Mouse (Mus musculus): ENCODE measurements at regions not wholly inside any gene's neighbourhood (a gene's known extent, or its start where the extent isn't known, plus 50 kb on each side); places are given as distances from the start of the nearest gene placed in this dataset.

DNA sequence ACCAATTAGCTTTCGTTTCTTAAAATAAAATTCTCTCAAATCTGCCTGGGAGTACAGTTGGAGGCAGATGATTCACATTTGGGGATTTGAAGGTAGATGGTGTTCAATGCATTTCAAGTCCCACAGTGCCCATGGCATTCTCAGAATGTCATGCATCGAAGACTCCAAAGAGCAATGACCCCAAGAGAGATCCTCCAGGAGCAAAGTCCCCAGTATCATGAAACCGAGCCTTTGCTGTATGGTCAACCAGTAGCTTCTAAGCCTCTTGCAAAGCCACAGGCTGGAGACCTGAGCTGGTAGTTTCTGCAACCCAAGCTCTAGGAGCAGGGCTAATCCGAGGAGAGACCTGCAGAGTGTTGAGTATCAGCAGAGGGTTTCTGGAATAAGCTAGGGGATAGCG is 477.1 kb downstream of the Glrx3 start:
- Histone ChIP-seq H3K4me3 (ENCODE audit: low read length) (no peak overlapping the region), H3K27me3 (ENCODE audit: control insufficient read depth, insufficient read depth, low read depth, low read length) (no peaks in the 10 kb centered on the region), H3K36me3 (ENCODE audit: control insufficient read depth, insufficient read depth, low read length) (no peaks in the 10 kb centered on the region), H3K27ac (ENCODE audit: low read length) (no peak overlapping the region), H3K9ac (ENCODE audit: low read length) (no peak overlapping the region), H3K4me2 (ENCODE audit: low read depth, low read length) (no peak overlapping the region), H3K4me1 (replicated peaks; ENCODE audit: control insufficient read depth, insufficient read depth, low read length) (no peaks in the 10 kb centered on the region), H3K9me3 (ENCODE audit: control insufficient read depth, low read length) (no peaks in the 10 kb centered on the region)
- no peak for ATAC-seq (ENCODE audit: low read depth)
- 86% methylated on average over 5 of the region's 5 CpGs for WGBS

DNA sequence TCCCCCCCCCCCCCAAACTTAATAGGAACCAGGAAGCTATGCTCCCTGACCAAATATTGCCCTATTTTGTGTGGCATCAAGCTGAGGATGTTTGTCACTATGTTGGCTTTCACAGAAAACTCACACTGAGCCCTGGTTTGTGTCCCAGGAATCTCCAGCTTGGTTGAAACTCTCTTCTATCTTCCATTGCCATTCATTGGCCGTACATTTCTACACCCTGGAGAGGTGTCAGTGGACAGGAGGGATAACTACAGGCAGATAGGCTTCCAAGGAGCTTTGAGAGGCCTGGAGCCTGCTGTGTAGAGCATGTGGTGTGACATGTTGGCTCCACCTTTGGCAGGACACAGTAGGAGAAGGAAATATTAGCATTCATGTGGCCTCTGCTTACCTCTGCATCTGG is 478.9 kb downstream of the Glrx3 start:
- H3K36me3 ChIP-seq (ENCODE audit: control insufficient read depth, insufficient read depth, low read length): no peaks in the 10 kb centered on the region
- no peak overlapping the region for H3K9ac ChIP-seq (ENCODE audit: low read length)
- H3K9me3 ChIP-seq (ENCODE audit: control insufficient read depth, low read length): no peaks in the 10 kb centered on the region
- no peak overlapping the region for H3K4me3 ChIP-seq (ENCODE audit: low read length)
- H3K27me3 ChIP-seq (ENCODE audit: control insufficient read depth, insufficient read depth, low read depth, low read length): no peaks in the 10 kb centered on the region
- no peak overlapping the region for H3K4me2 ChIP-seq (ENCODE audit: low read depth, low read length)
- no peaks in the 10 kb centered on the region for H3K4me1 ChIP-seq (replicated peaks; ENCODE audit: control insufficient read depth, insufficient read depth, low read length)
- 56% methylated on average over 1 of the region's 1 CpGs for WGBS
- no peak overlapping the region for H3K27ac ChIP-seq (ENCODE audit: low read length)
- ATAC-seq (ENCODE audit: low read depth): no peak

DNA sequence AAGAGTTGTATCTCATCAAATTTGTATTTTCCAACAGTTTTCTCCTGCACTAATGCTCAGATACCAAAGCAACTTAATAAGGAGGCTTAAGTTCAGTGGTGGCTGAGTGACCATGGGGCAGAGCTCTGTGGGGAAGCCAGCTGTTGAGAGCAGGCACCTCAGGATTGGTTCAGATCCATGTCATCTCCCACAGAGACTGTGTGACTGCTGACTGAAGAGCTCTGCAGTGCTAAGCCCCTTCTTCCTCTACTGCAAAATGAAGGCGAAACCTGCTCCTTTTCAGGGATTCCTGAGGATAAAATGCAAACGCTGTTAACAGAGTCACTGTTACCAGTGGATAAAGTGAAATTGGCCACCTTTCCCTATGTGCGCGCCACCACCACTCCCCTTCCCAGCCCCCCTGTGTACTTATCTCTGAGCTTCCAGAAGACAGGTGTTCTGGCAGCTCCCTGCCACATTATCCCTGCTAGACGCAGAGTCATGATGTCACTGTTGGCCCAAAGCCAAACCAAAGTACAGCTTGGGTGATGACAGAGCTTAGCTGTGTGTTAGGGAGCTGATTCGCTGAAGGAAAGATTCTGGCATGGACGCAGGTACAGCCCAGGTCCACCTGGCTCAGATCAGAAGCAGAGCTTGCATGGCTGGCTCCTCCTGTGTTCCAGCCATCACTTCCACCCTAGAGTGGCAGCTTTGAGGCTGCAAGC is 472.9 kb downstream of the Tcerg1l start:
- 26% methylated on average over 7 of the region's 7 CpGs for WGBS
- no peak overlapping the region for H3K4me3 ChIP-seq (ENCODE audit: low read length)
- ATAC-seq (ENCODE audit: low read depth): 0 out of 2 replicates have a peak, but pooled peaks have one; percentile 49
- no peaks in the 10 kb centered on the region; the same call in 1 of the 2 replicates for H3K4me1 ChIP-seq (replicated peaks; ENCODE audit: control insufficient read depth, insufficient read depth, low read length)
- H3K9ac ChIP-seq (ENCODE audit: low read length): no peak overlapping the region
- H3K9me3 ChIP-seq (ENCODE audit: control insufficient read depth, low read length): no peaks in the 10 kb centered on the region
- no peaks in the 10 kb centered on the region for H3K36me3 ChIP-seq (ENCODE audit: control insufficient read depth, insufficient read depth, low read length)
- H3K27me3 ChIP-seq (ENCODE audit: control insufficient read depth, insufficient read depth, low read depth, low read length): no peaks in the 10 kb centered on the region
- H3K4me2 ChIP-seq (ENCODE audit: low read depth, low read length): no peak overlapping the region
- no peak overlapping the region for H3K27ac ChIP-seq (ENCODE audit: low read length)

DNA sequence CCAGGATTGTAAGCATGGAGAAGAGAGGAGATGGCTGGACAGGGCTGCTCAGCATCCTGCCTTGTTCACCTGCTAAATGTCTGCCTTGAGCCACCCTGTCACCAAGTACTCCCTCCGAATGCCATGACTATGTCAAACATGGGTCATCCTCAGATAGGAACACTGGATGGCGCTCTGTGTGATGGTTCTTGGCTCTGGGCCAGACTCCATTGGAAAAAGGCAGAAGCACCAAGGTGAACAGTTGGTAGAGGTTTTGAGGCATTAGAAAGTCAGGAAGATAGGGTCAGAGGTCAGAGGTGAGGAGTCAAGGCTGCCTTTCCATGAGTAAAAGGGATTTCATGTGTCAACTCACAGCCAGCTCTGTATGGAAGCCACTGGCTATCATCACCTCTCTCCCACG is 471.9 kb downstream of the Tcerg1l start:
- H3K4me2 ChIP-seq (ENCODE audit: low read depth, low read length): no peak overlapping the region
- no peaks in the 10 kb centered on the region; the same call in 1 of the 2 replicates for H3K4me1 ChIP-seq (replicated peaks; ENCODE audit: control insufficient read depth, insufficient read depth, low read length)
- no peaks in the 10 kb centered on the region for H3K36me3 ChIP-seq (ENCODE audit: control insufficient read depth, insufficient read depth, low read length)
- no peaks in the 10 kb centered on the region for H3K27me3 ChIP-seq (ENCODE audit: control insufficient read depth, insufficient read depth, low read depth, low read length)
- no peak overlapping the region for H3K27ac ChIP-seq (ENCODE audit: low read length)
- 61% methylated on average over 3 of the region's 3 CpGs for WGBS
- no peaks in the 10 kb centered on the region for H3K9me3 ChIP-seq (ENCODE audit: control insufficient read depth, low read length)
- H3K4me3 ChIP-seq (ENCODE audit: low read length): no peak overlapping the region
- no peak for ATAC-seq (ENCODE audit: low read depth)
- no peak overlapping the region for H3K9ac ChIP-seq (ENCODE audit: low read length)

DNA sequence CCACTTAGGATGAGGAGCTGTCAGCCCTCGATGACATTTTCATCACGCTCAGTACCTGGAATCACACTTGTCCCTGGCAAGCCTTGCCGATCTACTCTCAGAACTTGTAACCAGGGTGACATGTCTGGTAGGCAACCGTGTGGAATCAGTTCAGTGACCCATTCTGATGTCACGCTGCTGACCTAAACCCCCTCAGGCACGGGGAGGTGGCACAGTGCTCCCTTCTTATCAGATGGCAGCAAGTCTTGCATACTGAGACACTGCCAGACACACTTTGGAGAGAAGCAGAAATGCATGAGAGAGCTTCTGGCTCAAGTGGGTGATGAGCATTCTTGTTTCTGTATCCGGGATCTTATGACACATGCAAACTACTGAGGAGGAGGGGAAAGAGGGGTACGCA is 470.2 kb downstream of the Tcerg1l start:
- Histone ChIP-seq H3K4me2 (ENCODE audit: low read depth, low read length) (no peak overlapping the region), H3K27ac (ENCODE audit: low read length) (no peak overlapping the region), H3K27me3 (ENCODE audit: control insufficient read depth, insufficient read depth, low read depth, low read length) (no peaks in the 10 kb centered on the region), H3K4me1 (replicated peaks; ENCODE audit: control insufficient read depth, insufficient read depth, low read length) (no peaks in the 10 kb centered on the region; the same call in 1 of the 2 replicates), H3K9ac (ENCODE audit: low read length) (no peak overlapping the region), H3K4me3 (ENCODE audit: low read length) (no peak overlapping the region), H3K36me3 (ENCODE audit: control insufficient read depth, insufficient read depth, low read length) (no peaks in the 10 kb centered on the region), H3K9me3 (ENCODE audit: control insufficient read depth, low read length) (no peaks in the 10 kb centered on the region)
- WGBS: 49% methylated on average over 8 of the region's 8 CpGs
- ATAC-seq (ENCODE audit: low read depth): no peak

DNA sequence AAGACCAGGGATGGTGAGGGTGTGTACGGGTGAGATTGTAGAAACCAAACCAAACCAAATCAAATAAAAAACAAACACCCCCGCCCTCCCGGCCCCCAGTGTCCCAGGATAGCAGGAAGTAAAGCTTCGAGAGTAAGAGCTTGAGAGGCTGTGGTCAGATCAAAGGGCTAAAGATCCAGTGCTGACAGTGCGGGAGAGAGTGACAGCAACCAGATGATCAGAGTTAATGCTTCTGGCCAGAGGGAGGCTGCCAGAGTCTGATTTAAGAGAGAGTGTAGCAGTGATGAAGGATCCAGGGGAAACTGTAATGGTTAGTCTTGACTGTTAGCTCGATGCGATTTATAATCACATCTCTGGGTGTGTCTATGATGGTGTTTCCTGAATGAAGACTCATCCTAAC is 467.3 kb downstream of the Tcerg1l start:
- 13% methylated on average over 7 of the region's 7 CpGs for WGBS
- Histone ChIP-seq H3K4me1 (replicated peaks; ENCODE audit: control insufficient read depth, insufficient read depth, low read length) (no peaks in the 10 kb centered on the region), H3K9ac (ENCODE audit: low read length) (no peak overlapping the region), H3K27ac (ENCODE audit: low read length) (no peak overlapping the region), H3K4me3 (ENCODE audit: low read length) (no peak overlapping the region), H3K4me2 (ENCODE audit: low read depth, low read length) (no peak overlapping the region), H3K9me3 (ENCODE audit: control insufficient read depth, low read length) (no peaks in the 10 kb centered on the region), H3K36me3 (ENCODE audit: control insufficient read depth, insufficient read depth, low read length) (no peaks in the 10 kb centered on the region), H3K27me3 (ENCODE audit: control insufficient read depth, insufficient read depth, low read depth, low read length) (no peaks in the 10 kb centered on the region)
- no peak for ATAC-seq (ENCODE audit: low read depth)

DNA sequence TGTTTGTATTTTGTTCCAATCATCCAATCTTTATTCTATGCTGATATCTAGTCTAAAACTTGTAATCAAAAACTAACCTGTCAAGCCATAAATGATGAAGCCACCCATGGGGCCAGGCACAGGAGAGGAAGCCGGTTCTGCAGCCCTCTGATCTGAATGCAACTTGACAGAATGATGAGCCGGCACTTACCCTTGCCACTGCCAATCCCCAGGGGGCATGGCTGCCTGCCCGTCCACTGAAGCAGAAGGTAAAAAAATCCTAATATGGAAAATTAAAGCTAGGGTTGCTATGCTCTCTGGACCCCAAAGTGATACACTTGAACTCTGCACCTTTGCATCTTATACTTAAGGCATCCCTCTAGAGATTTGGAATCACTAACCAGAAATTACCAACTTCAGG is 461.6 kb downstream of the Tcerg1l start:
- H3K27me3 ChIP-seq (ENCODE audit: control insufficient read depth, insufficient read depth, low read depth, low read length): no peaks in the 10 kb centered on the region
- H3K27ac ChIP-seq (ENCODE audit: low read length): no peak overlapping the region
- no peak overlapping the region for H3K9ac ChIP-seq (ENCODE audit: low read length)
- WGBS: 44% methylated on average over 3 of the region's 3 CpGs
- H3K4me3 ChIP-seq (ENCODE audit: low read length): no peak overlapping the region
- no peak for ATAC-seq (ENCODE audit: low read depth)
- no peaks in the 10 kb centered on the region for H3K36me3 ChIP-seq (ENCODE audit: control insufficient read depth, insufficient read depth, low read length)
- H3K9me3 ChIP-seq (ENCODE audit: control insufficient read depth, low read length): no peaks in the 10 kb centered on the region
- no peaks in the 10 kb centered on the region for H3K4me1 ChIP-seq (replicated peaks; ENCODE audit: control insufficient read depth, insufficient read depth, low read length)
- H3K4me2 ChIP-seq (ENCODE audit: low read depth, low read length): no peak overlapping the region

DNA sequence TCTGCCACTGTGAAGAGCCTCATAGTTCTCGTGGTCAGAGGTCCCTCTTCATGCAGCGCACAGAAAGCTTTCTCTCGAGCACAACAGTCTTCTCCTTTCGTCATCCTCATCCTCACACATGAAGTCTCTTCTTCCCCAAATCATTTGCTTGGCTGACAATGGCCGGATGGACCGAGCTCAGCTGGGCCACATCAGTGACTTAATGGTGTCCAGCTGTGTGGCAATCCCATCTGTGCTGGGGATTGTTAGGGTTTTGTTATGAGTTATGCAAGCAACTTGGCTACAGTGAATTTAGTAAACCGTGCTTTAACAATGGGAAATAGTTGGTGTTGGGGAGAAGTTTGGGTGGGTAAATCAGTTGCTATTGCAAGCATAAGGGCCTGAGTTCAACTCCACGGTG is 458.4 kb downstream of the Tcerg1l start:
- Histone ChIP-seq H3K4me1 (replicated peaks; ENCODE audit: control insufficient read depth, insufficient read depth, low read length) (no peaks in the 10 kb centered on the region), H3K27ac (ENCODE audit: low read length) (no peak overlapping the region), H3K9me3 (ENCODE audit: control insufficient read depth, low read length) (no peaks in the 10 kb centered on the region), H3K4me3 (ENCODE audit: low read length) (no peak overlapping the region), H3K9ac (ENCODE audit: low read length) (no peak overlapping the region), H3K4me2 (ENCODE audit: low read depth, low read length) (no peak overlapping the region), H3K27me3 (ENCODE audit: control insufficient read depth, insufficient read depth, low read depth, low read length) (no peaks in the 10 kb centered on the region), H3K36me3 (ENCODE audit: control insufficient read depth, insufficient read depth, low read length) (no peaks in the 10 kb centered on the region)
- 68% methylated on average over 8 of the region's 8 CpGs for WGBS
- ATAC-seq (ENCODE audit: low read depth): peak; percentile 41; the same call in 1 of the 2 replicates

DNA sequence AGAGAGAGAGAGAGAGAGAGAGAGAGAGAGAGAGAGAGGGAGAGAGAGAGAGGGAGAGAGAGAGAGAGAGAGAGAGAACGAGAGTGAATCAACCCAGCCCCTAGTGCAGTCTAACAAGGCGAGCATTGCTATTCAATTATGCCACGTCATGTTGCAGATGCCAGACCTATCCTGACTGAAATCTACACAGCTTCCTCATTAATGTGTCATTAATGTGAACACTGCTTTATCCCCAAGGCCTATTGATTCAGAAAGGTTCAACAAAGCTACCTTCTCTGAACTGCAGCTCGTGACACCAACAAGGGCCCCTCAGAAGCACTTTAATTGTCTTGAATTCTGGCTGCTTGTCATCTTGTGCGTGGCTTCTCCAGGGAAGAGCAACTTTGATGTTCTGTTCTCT is 457.4 kb downstream of the Tcerg1l start:
- no peak overlapping the region for H3K9ac ChIP-seq (ENCODE audit: low read length)
- H3K4me2 ChIP-seq (ENCODE audit: low read depth, low read length): no peak overlapping the region
- no peak for ATAC-seq (ENCODE audit: low read depth)
- H3K4me3 ChIP-seq (ENCODE audit: low read length): no peak overlapping the region
- no peaks in the 10 kb centered on the region for H3K9me3 ChIP-seq (ENCODE audit: control insufficient read depth, low read length)
- WGBS: 43% methylated on average over 5 of the region's 5 CpGs
- H3K4me1 ChIP-seq (replicated peaks; ENCODE audit: control insufficient read depth, insufficient read depth, low read length): no peaks in the 10 kb centered on the region
- no peaks in the 10 kb centered on the region for H3K36me3 ChIP-seq (ENCODE audit: control insufficient read depth, insufficient read depth, low read length)
- H3K27ac ChIP-seq (ENCODE audit: low read length): no peak overlapping the region
- no peaks in the 10 kb centered on the region for H3K27me3 ChIP-seq (ENCODE audit: control insufficient read depth, insufficient read depth, low read depth, low read length)

DNA sequence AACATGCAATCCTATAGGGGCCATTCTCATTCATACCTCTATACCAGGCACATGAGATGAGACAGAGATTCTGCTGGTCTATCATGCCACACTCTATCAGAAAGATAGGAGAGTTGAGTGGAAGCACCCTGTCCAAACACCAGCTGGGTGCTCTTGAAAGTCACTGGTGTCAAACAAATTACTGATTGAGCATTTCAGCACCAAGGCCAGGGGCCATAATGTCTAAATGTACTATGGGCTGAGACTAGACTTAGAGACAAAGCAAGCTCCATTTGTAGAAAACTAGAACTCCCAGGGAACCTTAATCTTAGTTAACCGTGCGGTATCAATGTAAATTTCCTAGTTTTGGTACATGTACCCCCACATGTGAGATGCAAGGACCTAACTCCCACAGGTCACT is 452.5 kb downstream of the Tcerg1l start:
- no peak overlapping the region for H3K4me2 ChIP-seq (ENCODE audit: low read depth, low read length)
- 83% methylated on average over 2 of the region's 2 CpGs for WGBS
- H3K9me3 ChIP-seq (ENCODE audit: control insufficient read depth, low read length): no peaks in the 10 kb centered on the region
- no peak for ATAC-seq (ENCODE audit: low read depth)
- no peak overlapping the region for H3K9ac ChIP-seq (ENCODE audit: low read length)
- no peaks in the 10 kb centered on the region for H3K36me3 ChIP-seq (ENCODE audit: control insufficient read depth, insufficient read depth, low read length)
- H3K4me1 ChIP-seq (replicated peaks; ENCODE audit: control insufficient read depth, insufficient read depth, low read length): no peaks in the 10 kb centered on the region
- H3K27ac ChIP-seq (ENCODE audit: low read length): no peak overlapping the region
- H3K4me3 ChIP-seq (ENCODE audit: low read length): no peak overlapping the region
- no peaks in the 10 kb centered on the region for H3K27me3 ChIP-seq (ENCODE audit: control insufficient read depth, insufficient read depth, low read depth, low read length)
